Mouse (Mus musculus) MEL (cell line): Measurements from ENCODE around the gene Rad54l2. TPM values are rescaled to one million over a fixed set of nuclear protein-coding genes. Genes with fewer than 3 reads are reported as not detected.

Source experiments
- DNase-seq: peaks from one replicate; pipeline ENCODE4 v3.0.0; 2011; ENCODE audit warnings: low read depth, low spot score
- H3K27ac ChIP-seq: 2 replicates; pipeline ENCODE4 v1.5.1; 2012; ENCODE audit warnings: low read depth, mild to moderate bottlenecking, control low read depth, low read length, moderate library complexity; ENCODE audit not compliant: control insufficient read depth
- H3K27me3 ChIP-seq, 2 experiments: fragments of 150-350 bp in 1 of 2; sonication (generic) in 1 of 2; 2 replicates each; pipeline ENCODE4 v1.6.1; 2012; ENCODE audit warnings: low read length in 2 of 2, mild to moderate bottlenecking in 2 of 2, improper control_type of control experiment in 1 of 2, moderate library complexity in 1 of 2; ENCODE audit not compliant: insufficient read depth in 2 of 2, control insufficient read depth in 1 of 2
- H3K36me3 ChIP-seq, 2 experiments: 2 replicates each; pipeline ENCODE4 v1.6.1; 2012 to 2014; ENCODE audit warnings: low read length in 2 of 2, improper control_type of control experiment in 1 of 2, inconsistent platforms in 1 of 2, mild to moderate bottlenecking in 1 of 2; ENCODE audit not compliant: insufficient read depth in 2 of 2, control insufficient read depth in 1 of 2
- H3K4me1 ChIP-seq, 2 experiments: fragments of 150-350 bp in 1 of 2; sonication (generic) in 1 of 2; 2 replicates each; pipeline ENCODE4 v1.6.1; 2012; ENCODE audit warnings: low read length in 2 of 2, improper control_type of control experiment in 1 of 2, mild to moderate bottlenecking in 1 of 2; ENCODE audit not compliant: insufficient read depth in 2 of 2, control insufficient read depth in 1 of 2
- H3K4me3 ChIP-seq, 2 experiments: fragments of 150-350 bp in 1 of 2; sonication (generic) in 1 of 2; 2 replicates each; pipeline ENCODE4 v1.5.1; 2012; ENCODE audit warnings: low read depth in 2 of 2, low read length in 2 of 2, mild to moderate bottlenecking in 2 of 2, moderate library complexity in 2 of 2, control low read depth in 1 of 2, improper control_type of control experiment in 1 of 2; ENCODE audit not compliant: control insufficient read depth in 1 of 2, insufficient read depth in 1 of 2
- H3K79me2 ChIP-seq: 2 replicates; pipeline ENCODE4 v1.6.1; 2012; ENCODE audit warnings: mild to moderate bottlenecking, low read length, moderate library complexity; ENCODE audit not compliant: control insufficient read depth, poor library complexity, insufficient read depth
- H3K9ac ChIP-seq: 2 replicates; pipeline ENCODE4 v1.6.1; 2012; ENCODE audit warnings: low read depth, mild to moderate bottlenecking, control low read depth, low read length, moderate library complexity; ENCODE audit not compliant: control insufficient read depth, poor library complexity, severe bottlenecking
- H3K9me3 ChIP-seq: fragments of 150-350 bp; sonication (generic); replicated peaks from 2 replicates; pipeline ENCODE4 v1.6.1; 2012; ENCODE audit warnings: mild to moderate bottlenecking, low read length, improper control_type of control experiment, moderate library complexity; ENCODE audit not compliant: insufficient read depth
- CHD2 ChIP-seq: IDR thresholded peaks from 2 replicates; pipeline ENCODE4 v1.6.1; 2011; ENCODE audit warnings: low read length, improper control_type of control experiment
- CTCF ChIP-seq, 3 experiments: IDR thresholded peaks in 2 of 3; conservative IDR thresholded peaks in 1 of 3; 2 replicates each; pipeline ENCODE4 v1.5.1; 2011 to 2012; ENCODE audit warnings: low read length in 3 of 3, low read depth in 2 of 3, mild to moderate bottlenecking in 2 of 3, improper control_type of control experiment in 1 of 3, inconsistent platforms in 1 of 3, mixed read lengths in 1 of 3, moderate library complexity in 1 of 3; ENCODE audit not compliant: control insufficient read depth in 1 of 3, insufficient read depth in 1 of 3, poor library complexity in 1 of 3, severe bottlenecking in 1 of 3
- EP300 ChIP-seq, 2 experiments: IDR thresholded peaks; 2 replicates each; pipeline ENCODE4 v1.6.1; 2011; ENCODE audit warnings: improper control_type of control experiment in 2 of 2, low read length in 2 of 2, low read depth in 1 of 2, mild to moderate bottlenecking in 1 of 2
- GATA1 ChIP-seq: IDR thresholded peaks from 2 replicates; pipeline ENCODE4 v1.6.1; 2011; ENCODE audit warnings: low read depth, low read length, improper control_type of control experiment
- JUND ChIP-seq: IDR thresholded peaks from 2 replicates; pipeline ENCODE4 v1.6.1; 2011; ENCODE audit warnings: low read depth, mild to moderate bottlenecking, improper control_type of control experiment, low read length
- KAT2A ChIP-seq: conservative IDR thresholded peaks from 2 replicates; pipeline ENCODE4 v1.6.1; 2012; ENCODE audit warnings: low read depth, low read length, improper control_type of control experiment, inconsistent platforms
- MAFK ChIP-seq: IDR thresholded peaks from 2 replicates; pipeline ENCODE4 v1.6.1; 2011; ENCODE audit warnings: low read depth, mild to moderate bottlenecking, low read length, improper control_type of control experiment, borderline replicate concordance
- MAX ChIP-seq: IDR thresholded peaks from 2 replicates; pipeline ENCODE4 v1.6.1; 2011; ENCODE audit warnings: low read length, improper control_type of control experiment
- MYB ChIP-seq: IDR thresholded peaks from 2 replicates; pipeline ENCODE4 v1.6.1; 2011; ENCODE audit warnings: mild to moderate bottlenecking, low read depth, low read length, improper control_type of control experiment
- NELFE ChIP-seq: IDR thresholded peaks from 2 replicates; pipeline ENCODE4 v1.6.1; 2011; ENCODE audit warnings: low read depth, low read length, improper control_type of control experiment
- NRF1 ChIP-seq: IDR thresholded peaks from 2 replicates; pipeline ENCODE4 v1.6.1; 2014; ENCODE audit warnings: low read depth, mild to moderate bottlenecking, inconsistent platforms, low read length, improper control_type of control experiment, moderate library complexity; ENCODE audit not compliant: poor library complexity, insufficient read depth, severe bottlenecking
- POLR2AphosphoS5 ChIP-seq: IDR thresholded peaks from 2 replicates; pipeline ENCODE4 v1.6.1; 2012; ENCODE audit warnings: low read depth, borderline replicate concordance, mild to moderate bottlenecking, inconsistent platforms, low read length, moderate library complexity, mixed read lengths
- RCOR1 ChIP-seq: IDR thresholded peaks from 2 replicates; pipeline ENCODE4 v1.6.1; 2012; ENCODE audit warnings: low read depth, mild to moderate bottlenecking, inconsistent platforms, low read length, improper control_type of control experiment
- TCF12 ChIP-seq: IDR thresholded peaks from 2 replicates; pipeline ENCODE4 v1.6.1; 2014; ENCODE audit warnings: low read depth, mild to moderate bottlenecking, inconsistent platforms, low read length, improper control_type of control experiment, moderate library complexity
- USF1 ChIP-seq: IDR thresholded peaks from 2 replicates; pipeline ENCODE4 v1.6.1; 2014; ENCODE audit warnings: low read depth, mild to moderate bottlenecking, inconsistent platforms, low read length, improper control_type of control experiment, moderate library complexity
- ZC3H11A ChIP-seq: IDR thresholded peaks from 2 replicates; pipeline ENCODE4 v1.6.1; 2012; ENCODE audit warnings: low read depth, mild to moderate bottlenecking, inconsistent platforms, low read length, improper control_type of control experiment
- ZKSCAN1 ChIP-seq: IDR thresholded peaks from 2 replicates; pipeline ENCODE4 v1.6.1; 2012; ENCODE audit warnings: low read depth, mild to moderate bottlenecking, inconsistent platforms, low read length, improper control_type of control experiment, moderate library complexity
- ZMIZ1 ChIP-seq: IDR thresholded peaks from 2 replicates; pipeline ENCODE4 v1.6.1; 2012; ENCODE audit warnings: low read depth, mild to moderate bottlenecking, inconsistent platforms, low read length, improper control_type of control experiment, moderate library complexity
- polyA plus RNA-seq, 2 experiments: library from polyadenylated mRNA; stranded (reverse) in 1 of 2; unstranded in 1 of 2; fragments of >175 nt in 1 of 2; fragments of >200 nt in 1 of 2; gene quantifications; 2 replicates each; pipeline versions ENCODE4 v1.2.1 to v1.2.4; 2012; ENCODE audit warnings: low replicate concordance in 2 of 2, low read depth in 1 of 2; ENCODE audit not compliant: insufficient read length in 2 of 2, insufficient read depth in 1 of 2, missing spikeins in 1 of 2
- total RNA-seq: library from RNA; depleted of rRNA; stranded (reverse); fragments of 300-350 nt; gene quantifications from 2 replicates; pipeline ENCODE4 v1.2.3, GENCODE M21; 2012

The Rad54l2 gene
- total and polyA plus RNA-seq, 3 experiments = 11.9 to 27.2 (median 15.5) TPM

DNA sequence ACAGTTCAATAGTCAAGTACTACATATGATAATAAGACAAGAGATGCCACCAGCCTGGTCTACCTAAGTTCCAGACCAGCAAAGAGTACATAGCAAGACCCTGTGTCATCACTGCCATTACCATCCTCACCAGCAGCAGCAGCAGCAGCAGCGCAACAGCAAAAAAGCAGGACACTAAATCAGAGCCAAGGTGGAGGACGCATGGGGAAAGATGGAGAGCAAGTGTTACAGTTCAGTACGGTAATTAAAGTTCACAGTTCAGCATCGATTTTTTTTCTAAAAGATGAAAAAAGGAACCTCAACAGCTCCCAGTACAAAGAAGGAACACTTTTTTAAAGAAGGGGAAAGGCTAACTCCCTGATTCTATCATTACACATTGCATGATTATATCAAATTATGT lies 33.2 kb downstream of the Rad54l2 start:
- H3K4me3 ChIP-seq = no peak overlapping the region
- no peak overlapping the region for H3K9ac ChIP-seq
- H3K4me1 ChIP-seq = no peaks in the 10 kb centered on the region
- H3K79me2 ChIP-seq = peaks cover 2% of the 10 kb centered on the region; the same call in 1 of the 2 replicates
- no peak for DNase-seq
- H3K9me3 ChIP-seq = no peaks in the 10 kb centered on the region
- TF ChIP-seq NRF1 (no peak), ZMIZ1 (no peak), MAX (no peak), POLR2AphosphoS5 (no peak), EP300 (IDR thresholded peaks at IDR 0.05; ENCODE audit: low read depth in 1 of 2, low read length in 2 of 2) (no peak), GATA1 (no peak), JUND (no peak), TCF12 (no peak), ZC3H11A (no peak), CHD2 (no peak), CTCF (IDR thresholded peaks at IDR 0.05 in 2 of 3, conservative IDR thresholded peaks at IDR 0.05 in 1 of 3; ENCODE audit: control insufficient read depth in 1 of 3, insufficient read depth in 1 of 3, low read depth in 2 of 3, low read length in 3 of 3, poor library complexity in 1 of 3, severe bottlenecking in 1 of 3) (no peak), MAFK (no peak), MYB (no peak)
- no peak overlapping the region for H3K27ac ChIP-seq
- peaks cover 1 to 2% of the 10 kb centered on the region in 2 experiments; a peak in 2 of 4 replicates for H3K36me3 ChIP-seq
- H3K27me3 ChIP-seq = no peaks in the 10 kb centered on the region

DNA sequence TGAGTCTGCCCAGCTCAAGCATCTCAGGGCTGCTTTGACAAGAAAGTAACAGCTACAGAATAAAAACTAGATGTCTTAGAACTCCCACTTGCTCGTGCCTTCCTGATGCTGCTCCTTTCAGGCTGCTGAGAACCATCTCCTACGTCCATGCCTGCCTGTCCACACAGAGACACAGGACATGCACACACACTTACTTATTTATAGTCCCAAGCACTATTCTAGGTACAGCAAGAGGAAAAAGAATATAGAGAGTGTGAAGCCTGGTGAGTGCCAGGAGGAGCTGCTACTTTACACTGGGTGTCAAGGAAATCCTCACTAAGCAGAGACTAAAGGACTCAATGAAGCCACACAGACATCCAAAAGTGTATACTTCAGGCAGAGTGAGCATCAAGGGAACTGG lies 34.7 kb downstream of the Rad54l2 start:
- H3K4me3 ChIP-seq = no peak overlapping the region
- no peaks in the 10 kb centered on the region for H3K27me3 ChIP-seq
- no peak for DNase-seq
- no peak overlapping the region for H3K27ac ChIP-seq
- peaks cover 2% of the 10 kb centered on the region; the same call in 1 of the 2 replicates for H3K79me2 ChIP-seq
- no peaks in the 10 kb centered on the region for H3K4me1 ChIP-seq
- H3K9me3 ChIP-seq = no peaks in the 10 kb centered on the region
- H3K36me3 ChIP-seq = peaks cover 2 to 5% of the 10 kb centered on the region in 2 experiments; a peak in 2 of 4 replicates
- TF ChIP-seq RCOR1 (no peak), ZKSCAN1 (no peak), NELFE (no peak), POLR2AphosphoS5 (no peak), MYB (no peak), KAT2A (no peak), USF1 (no peak)
- TF ChIP-seq, all 39 proteins: peak for 0
- H3K9ac ChIP-seq = no peak overlapping the region
